Mouse (Mus musculus) yolk sac, embryonic 10.5 days (tissue): ENCODE measurements around the gene Krt84.

Experiments
- DNase-seq: peaks from one replicate; pipeline ENCODE4 v3.0.0-alpha.2; 2017; ENCODE audit warnings: low spot score

The Krt84 gene

DNA sequence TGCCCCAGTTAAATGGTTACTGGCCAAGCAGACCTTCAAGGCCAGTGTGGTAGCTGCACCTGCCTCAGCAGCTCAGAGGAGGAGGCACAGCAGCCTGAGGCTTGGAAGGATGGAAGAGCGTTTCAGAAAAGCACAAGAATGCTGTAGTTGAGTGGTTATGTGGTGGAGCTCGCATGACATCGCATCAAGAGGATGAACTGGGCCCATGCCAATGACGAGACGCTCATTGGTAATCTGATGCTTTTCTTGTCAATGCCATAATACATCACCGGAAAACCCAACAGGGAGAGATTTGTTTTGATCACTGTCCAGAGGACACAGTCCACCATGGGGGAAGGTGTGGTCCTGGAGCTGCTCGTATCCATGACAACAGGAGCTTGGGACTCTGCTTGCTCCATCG lies 37.4 kb downstream of the Krt84 start:
- DNase-seq, result no peak

- no peak for DNase-seq
Observed at GRCm38 (mm10) chr15:101494203-101494602, 38.4 kb downstream of the Krt84 start.

GRCm38 (mm10) chr15:101493713-101494112 lies 38.9 kb downstream of the Krt84 start:
- no peak for DNase-seq

- no peak for DNase-seq
Observed at GRCm38 (mm10) chr15:101492718-101493117, 39.9 kb downstream of the Krt84 start.

GRCm38 (mm10) chr15:101491431-101491830 lies 41.2 kb downstream of the Krt84 start, which contains the start of gene Krt83:
Krt83 (minus strand) TSS chr15:101491512.
- no peak for DNase-seq

- no peak for DNase-seq
Observed at GRCm38 (mm10) chr15:101485911-101486635, 46.5 kb downstream of the Krt84 start.

DNA sequence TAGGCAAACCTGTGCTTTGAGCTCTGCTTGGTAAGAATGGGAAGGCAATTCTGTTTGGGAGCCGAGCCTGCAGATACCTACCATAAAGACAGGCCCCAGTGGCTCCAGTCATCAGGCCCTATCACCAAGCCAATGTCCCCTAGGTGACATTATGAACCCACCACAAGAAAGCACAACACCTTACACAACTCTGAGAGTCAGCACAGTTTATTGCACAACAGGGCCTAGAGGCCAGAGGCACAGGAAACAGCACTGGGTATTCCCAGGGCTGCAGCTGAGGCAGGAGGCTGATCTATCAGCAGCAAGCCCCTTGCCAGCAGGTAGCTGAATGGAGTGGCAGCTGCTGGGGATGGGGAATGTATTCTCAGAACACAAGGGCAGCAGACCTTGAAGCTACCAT lies 47.7 kb downstream of the Krt84 start:
- no peak for DNase-seq

DNA sequence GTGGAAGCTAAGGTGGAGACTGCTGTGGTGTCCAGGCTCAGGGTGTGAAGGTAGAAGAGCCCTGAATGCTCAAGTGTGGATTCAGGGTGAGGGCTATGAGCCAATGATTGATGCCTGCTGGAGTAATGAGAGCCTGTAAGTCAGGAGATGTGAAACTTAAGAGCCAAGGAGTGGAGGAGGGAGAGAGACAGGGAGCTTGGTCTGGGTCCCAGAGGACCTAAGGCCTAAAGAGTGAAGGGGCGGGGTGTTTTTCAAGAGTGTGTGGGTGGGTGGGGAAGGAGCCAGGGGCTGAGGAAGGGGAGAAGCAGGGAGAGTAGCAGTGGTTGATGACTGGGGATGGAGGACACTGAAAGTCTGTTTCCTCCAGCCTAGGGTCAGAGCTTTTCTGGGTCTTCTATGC lies 49.0 kb downstream of the Krt84 start:
- DNase-seq, result no peak

GRCm38 (mm10) chr15:101482056-101482455 lies 50.6 kb downstream of the Krt84 start:
- no peak for DNase-seq

DNA sequence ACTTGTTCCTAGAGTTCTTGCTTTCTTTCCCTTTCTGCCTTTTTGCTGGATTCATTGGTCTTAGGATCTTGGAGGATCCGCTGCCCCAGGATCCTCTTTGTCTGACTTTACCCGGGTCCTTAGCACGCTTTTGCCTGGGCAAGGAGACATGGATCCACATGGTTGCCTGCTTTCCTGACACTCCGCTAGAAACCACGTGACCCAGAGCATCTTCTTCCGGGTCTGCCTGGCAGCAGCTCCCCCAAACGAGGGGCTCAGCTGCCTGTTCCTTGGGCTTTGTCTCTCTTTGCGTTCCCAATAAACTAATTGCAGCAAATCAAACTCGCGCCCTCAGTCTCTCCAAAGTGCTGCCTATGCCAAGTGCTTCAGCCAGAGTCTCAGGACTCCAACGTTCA lies 53.0 kb downstream of the Krt84 start:
- no peak for DNase-seq

DNA sequence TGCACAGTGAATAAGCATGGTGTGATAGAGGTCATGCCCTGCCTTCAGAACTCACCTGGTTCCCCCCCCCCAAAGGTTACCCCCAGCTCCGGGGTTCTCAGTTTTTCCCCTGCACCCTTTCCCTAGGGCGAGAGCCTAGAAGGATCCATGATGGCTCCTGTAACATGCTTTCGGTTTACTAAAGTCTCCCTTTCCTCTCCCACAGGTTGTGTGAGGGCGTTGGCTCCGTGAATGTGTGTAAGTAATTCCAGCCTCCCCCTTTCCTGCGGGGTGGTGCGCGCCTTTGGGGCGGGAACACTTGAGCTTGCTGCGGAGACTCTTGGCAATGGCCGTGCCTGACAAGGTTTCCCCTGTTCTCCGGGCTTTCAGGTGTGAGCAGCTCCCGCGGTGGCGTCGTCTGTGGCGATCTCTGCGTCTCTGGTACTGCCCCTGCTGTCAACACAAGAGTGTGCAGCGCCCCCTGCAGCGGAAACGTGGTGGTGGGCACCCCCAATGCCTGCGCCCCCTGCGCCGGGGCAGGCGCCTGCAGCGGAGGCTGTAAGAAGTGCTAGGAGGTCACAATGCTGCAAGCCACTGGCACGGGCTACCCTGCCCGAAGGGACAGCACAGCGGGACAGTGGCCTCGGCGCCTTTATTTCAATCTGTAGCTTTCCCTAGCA lies 53.5 kb downstream of the Krt84 start:
- no peak for DNase-seq
